Mouse (Mus musculus) erythroid progenitor cell, adult 5-6 weeks (primary cell): ENCODE results near the gene Olfr479. TPM values are rescaled to one million over a fixed set of nuclear protein-coding genes. Genes with fewer than 3 reads are reported as not detected.
"Not testable (repeated sequence)": the region's sequence is repeated elsewhere in the genome, so short reads cannot be mapped to it uniquely, and the experiment has no call there.

Experiments used
- ATAC-seq: replicated peaks from 2 replicates; pipeline ENCODE4 v1.8.0; 2016; ENCODE audit warnings: moderate number of reproducible peaks, mild to moderate bottlenecking, moderate TSS enrichment, inconsistent platforms; ENCODE audit not compliant: poor library complexity, low FRiP score, severe bottlenecking
- total RNA-seq, 2 experiments: library from RNA; stranded (forward) in 1 of 2; stranded (reverse) in 1 of 2; fragments of 150-400 nt in 1 of 2; fragments of 186-747, 209-891 nt in 1 of 2; gene quantifications; 2 replicates each; pipeline versions ENCODE4 v1.2.3 to v1.2.4; 2015 to 2017; ENCODE audit warnings: low replicate concordance in 2 of 2

The Olfr479 gene
- not detected in 2 replicates for total RNA-seq (2015; ENCODE audit: low replicate concordance)
- total RNA-seq (2017; ENCODE audit: low replicate concordance) = not detected in 2 replicates

GRCm38 (mm10) chr7:108050393-108050792, at the start of gene Olfr479:
Olfr479 (plus strand) TSS chr7:108050693.
- ATAC-seq = no peak

DNA sequence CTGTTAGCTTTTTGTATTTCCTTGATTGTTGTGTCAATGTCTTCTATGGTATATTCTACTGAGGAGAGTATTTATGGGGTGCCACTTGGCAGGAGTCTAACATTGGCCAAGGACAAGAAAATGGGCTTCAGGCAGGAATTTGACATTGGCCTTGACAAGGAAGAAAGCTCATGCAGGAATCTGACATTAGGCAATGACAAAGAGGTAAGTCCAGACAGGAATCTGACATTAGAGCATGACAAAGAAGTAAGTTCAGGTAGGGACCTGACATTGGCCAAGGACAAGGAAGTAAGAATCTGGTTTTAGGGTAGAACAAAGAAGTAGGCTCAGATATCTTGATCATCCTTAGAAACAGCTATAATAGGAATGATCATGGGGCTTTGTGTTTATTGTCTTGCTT, 36.2 kb upstream of the Olfr479 start:
- ATAC-seq = not testable (repeated sequence)

DNA sequence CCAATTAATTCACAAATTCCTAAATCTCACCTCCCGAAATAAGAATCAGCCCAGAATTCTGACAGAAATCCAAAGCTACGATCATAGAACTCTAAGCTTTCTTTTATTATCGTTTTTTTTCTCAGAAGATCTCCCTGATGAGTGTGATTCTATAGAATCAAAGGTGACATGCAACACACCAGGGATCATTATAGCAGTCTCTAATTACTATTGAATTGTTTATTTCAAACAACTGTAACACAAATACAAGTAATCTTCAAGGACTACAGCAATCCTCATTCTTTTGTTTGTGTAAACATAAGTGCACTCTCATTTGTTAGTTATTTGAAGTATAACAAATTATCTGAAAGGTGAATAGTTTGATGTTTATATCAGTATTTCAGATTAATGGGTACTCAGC, 16.6 kb upstream of the Olfr479 start, which contains the start of gene Olfr478:
Gene Olfr478, minus strand, starts transcription at position 101 of the 400 bp plus-strand sequence.
- ATAC-seq = no peak

GRCm38 (mm10) chr7:108067246-108067645, 16.8 kb downstream of the Olfr479 start, which contains the start of gene Olfr480:
Olfr480 (minus strand) TSS chr7:108067346.
- no peak for ATAC-seq

DNA sequence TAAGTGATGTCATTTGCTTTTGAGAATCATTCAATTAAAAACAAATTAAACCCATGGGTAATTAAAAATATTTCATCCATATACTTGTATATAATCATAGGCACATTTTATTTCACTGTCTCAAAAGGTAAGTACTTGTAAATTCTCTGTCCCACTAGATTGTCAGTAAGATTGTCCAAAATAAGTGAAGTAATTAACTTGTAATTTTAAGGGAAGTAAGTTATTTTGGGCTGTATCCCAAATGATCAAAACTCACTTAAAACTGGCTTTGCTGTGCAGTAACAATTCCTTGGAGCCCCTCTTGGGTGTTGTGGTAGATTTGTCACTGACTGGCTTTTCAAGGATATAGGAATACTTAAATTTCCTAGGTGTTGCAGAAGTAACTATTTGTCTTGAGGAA, 29.1 kb downstream of the Olfr479 start, which contains the start of gene Olfr481:
Gene Olfr481, plus strand, starts transcription at position 301 of the 400 bp plus-strand sequence.
- ATAC-seq = no peak

DNA sequence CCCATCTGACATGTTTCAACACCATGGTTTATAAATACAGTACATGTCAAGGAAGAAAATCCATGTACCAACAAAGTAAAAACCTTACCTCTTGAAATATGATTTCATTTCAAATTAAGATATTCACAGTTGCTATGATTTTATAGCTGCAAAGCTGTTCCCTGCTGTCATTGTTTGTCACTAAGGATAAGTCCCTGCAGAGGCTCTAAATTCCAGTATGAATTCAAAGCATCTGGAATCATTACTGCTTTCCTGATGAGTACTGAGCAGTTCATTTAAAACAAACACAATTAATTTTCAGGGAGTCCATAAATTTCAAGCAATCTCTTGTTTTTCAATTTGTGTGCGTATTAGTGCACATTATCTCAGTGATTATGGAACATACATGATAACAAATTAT, 47.0 kb downstream of the Olfr479 start, which contains the start of gene Olfr482:
Gene Olfr482, minus strand, starts transcription at position 101 of the 400 bp plus-strand sequence.
- no peak for ATAC-seq

DNA sequence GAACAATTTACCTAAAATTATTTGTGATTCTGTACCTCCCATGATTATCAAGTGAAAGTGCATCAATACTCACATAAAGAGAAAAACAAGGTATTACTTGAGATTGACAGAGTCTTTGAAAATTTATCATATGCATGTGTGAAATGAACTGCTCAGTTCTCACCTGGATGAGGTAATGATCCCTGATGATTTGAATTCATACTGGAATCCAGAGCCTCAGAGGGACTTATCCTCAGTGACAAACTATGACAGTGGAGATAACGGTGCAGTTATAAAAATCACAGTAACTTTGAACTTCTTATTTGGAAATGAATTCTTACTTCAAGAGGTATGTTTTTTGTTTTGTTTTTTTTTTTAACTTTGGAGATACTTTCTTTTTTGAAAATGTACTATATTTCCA, 50.1 kb downstream of the Olfr479 start, which contains the start of gene Olfr483:
Gene Olfr483, plus strand, starts transcription at position 301 of the 400 bp plus-strand sequence.
- no peak for ATAC-seq

Other genes with a start within 250 kb of the Olfr479 start
- not detected in 2 replicates for gene Ovch2, start 249.5 kb upstream of the Olfr479 start, total RNA-seq (2015; ENCODE audit: low replicate concordance)
- not detected in 2 replicates for gene Ovch2, start 249.5 kb upstream of the Olfr479 start, total RNA-seq (2017; ENCODE audit: low replicate concordance)
- gene Olfr467, start 238.4 kb upstream of the Olfr479 start, total RNA-seq (2015; ENCODE audit: low replicate concordance) = not detected in 2 replicates
- gene Olfr467, start 238.4 kb upstream of the Olfr479 start, total RNA-seq (2017; ENCODE audit: low replicate concordance) = not detected in 2 replicates
- not detected in 2 replicates for gene Olfr469, start 225.2 kb upstream of the Olfr479 start, total RNA-seq (2015; ENCODE audit: low replicate concordance)
- gene Olfr469, start 225.2 kb upstream of the Olfr479 start, total RNA-seq (2017; ENCODE audit: low replicate concordance) = not detected in 2 replicates
- gene Olfr470, start 203.2 kb upstream of the Olfr479 start, total RNA-seq (2015; ENCODE audit: low replicate concordance) = not detected in 2 replicates
- not detected in 2 replicates for gene Olfr470, start 203.2 kb upstream of the Olfr479 start, total RNA-seq (2017; ENCODE audit: low replicate concordance)
- gene Olfr472, start 152.8 kb upstream of the Olfr479 start, total RNA-seq (2015; ENCODE audit: low replicate concordance) = not detected in 2 replicates
- not detected in 2 replicates for gene Olfr472, start 152.8 kb upstream of the Olfr479 start, total RNA-seq (2017; ENCODE audit: low replicate concordance)
- gene Olfr473, start 120.2 kb upstream of the Olfr479 start, total RNA-seq (2015; ENCODE audit: low replicate concordance) = not detected in 2 replicates
- gene Olfr473, start 120.2 kb upstream of the Olfr479 start, total RNA-seq (2017; ENCODE audit: low replicate concordance) = not detected in 2 replicates
- not detected in 2 replicates for gene Olfr474, start 96.0 kb upstream of the Olfr479 start, total RNA-seq (2015; ENCODE audit: low replicate concordance)
- gene Olfr474, start 96.0 kb upstream of the Olfr479 start, total RNA-seq (2017; ENCODE audit: low replicate concordance) = not detected in 2 replicates
- gene Olfr476, start 85.9 kb upstream of the Olfr479 start, total RNA-seq (2015; ENCODE audit: low replicate concordance) = not detected in 2 replicates
- not detected in 2 replicates for gene Olfr476, start 85.9 kb upstream of the Olfr479 start, total RNA-seq (2017; ENCODE audit: low replicate concordance)
- not detected in 2 replicates for gene Olfr477, start 64.0 kb upstream of the Olfr479 start, total RNA-seq (2015; ENCODE audit: low replicate concordance)
- gene Olfr477, start 64.0 kb upstream of the Olfr479 start, total RNA-seq (2017; ENCODE audit: low replicate concordance) = not detected in 2 replicates
- gene Olfr478, start 16.7 kb upstream of the Olfr479 start, total RNA-seq (2015; ENCODE audit: low replicate concordance) = not detected in 2 replicates
- gene Olfr478, start 16.7 kb upstream of the Olfr479 start, total RNA-seq (2017; ENCODE audit: low replicate concordance) = not detected in 2 replicates
- not detected in 2 replicates for gene Olfr480, start 16.7 kb downstream of the Olfr479 start, total RNA-seq (2015; ENCODE audit: low replicate concordance)
- not detected in 2 replicates for gene Olfr480, start 16.7 kb downstream of the Olfr479 start, total RNA-seq (2017; ENCODE audit: low replicate concordance)
- gene Olfr481, start 29.2 kb downstream of the Olfr479 start, total RNA-seq (2015; ENCODE audit: low replicate concordance) = not detected in 2 replicates
- gene Olfr481, start 29.2 kb downstream of the Olfr479 start, total RNA-seq (2017; ENCODE audit: low replicate concordance) = not detected in 2 replicates
- not detected in 2 replicates for gene Olfr482, start 46.9 kb downstream of the Olfr479 start, total RNA-seq (2015; ENCODE audit: low replicate concordance)
- not detected in 2 replicates for gene Olfr482, start 46.9 kb downstream of the Olfr479 start, total RNA-seq (2017; ENCODE audit: low replicate concordance)
- not detected in 2 replicates for gene Olfr483, start 50.2 kb downstream of the Olfr479 start, total RNA-seq (2015; ENCODE audit: low replicate concordance)
- gene Olfr483, start 50.2 kb downstream of the Olfr479 start, total RNA-seq (2017; ENCODE audit: low replicate concordance) = not detected in 2 replicates
- gene Olfr484, start 76.8 kb downstream of the Olfr479 start, total RNA-seq (2015; ENCODE audit: low replicate concordance) = not detected in 2 replicates
- not detected in 2 replicates for gene Olfr484, start 76.8 kb downstream of the Olfr479 start, total RNA-seq (2017; ENCODE audit: low replicate concordance)
- not detected in 2 replicates for gene Olfr485, start 109.2 kb downstream of the Olfr479 start, total RNA-seq (2015; ENCODE audit: low replicate concordance)
- gene Olfr485, start 109.2 kb downstream of the Olfr479 start, total RNA-seq (2017; ENCODE audit: low replicate concordance) = not detected in 2 replicates
- gene Olfr486, start 122.0 kb downstream of the Olfr479 start, total RNA-seq (2015; ENCODE audit: low replicate concordance) = not detected in 2 replicates
- gene Olfr486, start 122.0 kb downstream of the Olfr479 start, total RNA-seq (2017; ENCODE audit: low replicate concordance) = not detected in 2 replicates
- gene Olfr487, start 163.9 kb downstream of the Olfr479 start, total RNA-seq (2015; ENCODE audit: low replicate concordance) = not detected in 2 replicates
- gene Olfr487, start 163.9 kb downstream of the Olfr479 start, total RNA-seq (2017; ENCODE audit: low replicate concordance) = not detected in 2 replicates
- not detected in 2 replicates for gene Olfr488, start 207.7 kb downstream of the Olfr479 start, total RNA-seq (2015; ENCODE audit: low replicate concordance)
- not detected in 2 replicates for gene Olfr488, start 207.7 kb downstream of the Olfr479 start, total RNA-seq (2017; ENCODE audit: low replicate concordance)
- gene Olfr490, start 238.2 kb downstream of the Olfr479 start, total RNA-seq (2015; ENCODE audit: low replicate concordance) = not detected in 2 replicates
- not detected in 2 replicates for gene Olfr490, start 238.2 kb downstream of the Olfr479 start, total RNA-seq (2017; ENCODE audit: low replicate concordance)